Mouse (Mus musculus): ENCODE data around the gene Clasp2.

DNA sequence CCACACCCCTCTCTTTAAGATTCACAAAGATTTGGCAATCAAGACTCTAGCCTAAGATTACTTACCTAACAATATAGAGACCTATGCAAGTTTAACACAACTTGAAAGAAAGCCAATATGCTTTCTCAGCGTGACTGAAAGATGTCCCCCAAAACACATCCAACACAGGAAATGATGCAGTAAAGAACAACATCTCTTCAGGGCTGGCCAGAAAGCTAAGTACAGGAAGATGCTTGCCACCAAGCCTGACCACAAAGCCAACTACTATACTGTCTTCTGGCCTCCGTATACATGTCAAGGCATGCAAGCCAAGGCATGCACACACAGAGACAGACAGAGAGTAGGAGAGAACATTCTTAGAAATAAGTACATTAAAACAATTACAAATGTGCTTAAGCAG is 35.2 kb upstream of the Clasp2 start:
- TF ChIP-seq CEBPB (IDR thresholded peaks at IDR 0.05; ENCODE audit: insufficient read depth, poor library complexity, severe bottlenecking) (no peak), E2F4 (IDR thresholded peaks at IDR 0.05; ENCODE audit: insufficient read depth) (no peak), POLR2A (IDR thresholded peaks at IDR 0.05; ENCODE audit: insufficient read length, low read depth) (no peak), MYOD1 (IDR thresholded peaks at IDR 0.05; ENCODE audit: control insufficient read depth in 1 of 3, insufficient read length in 2 of 3, low read depth in 2 of 3) (no peak), USF1 (IDR thresholded peaks at IDR 0.05; ENCODE audit: low read depth) (no peak)
